In the genomic region with DNA sequence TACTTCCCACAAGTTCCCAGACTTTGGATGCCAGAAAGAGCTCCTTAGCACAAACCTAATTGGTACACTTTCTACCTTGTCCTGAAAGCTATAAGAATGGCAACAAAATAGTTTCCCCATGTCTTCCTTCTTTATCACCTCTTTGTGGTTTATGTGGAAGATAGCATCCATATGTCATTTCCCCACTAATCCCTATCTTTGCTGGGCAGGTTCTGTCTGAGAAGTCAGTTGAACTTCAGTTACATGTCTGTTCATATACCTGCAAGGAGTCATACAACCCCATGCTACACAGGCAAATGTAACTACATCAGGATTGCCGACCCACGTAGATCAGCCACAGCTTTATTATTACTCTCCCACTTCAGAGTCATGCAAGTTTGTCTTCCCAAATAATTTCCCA, we compare ENCODE assay signal across 1 mouse cellular context.
TF ChIP-seq lines count a peak whose summit lies in the region.

No protein-coding gene starts in this region.

TF ChIP-seq in MEL, 35 proteins besides CTCF, POLR2A, EP300 and RAD21 (continued from another document):
- TF ChIP-seq ELF1 (IDR thresholded peaks at IDR 0.05; ENCODE audit: low read depth, low read length) (no peak), JUND (IDR thresholded peaks at IDR 0.05; ENCODE audit: low read depth, low read length) (peak; percentile 56; the same call in 1 of the 2 replicates), MYC (IDR thresholded peaks at IDR 0.05; ENCODE audit: low read depth, low read length) (0 out of 2 replicates have a peak, but pooled peaks have one; percentile 30), CHD2 (IDR thresholded peaks at IDR 0.05; ENCODE audit: low read length) (peak; percentile 59; the same call in 1 of the 2 replicates)
